Mouse (Mus musculus): ENCODE results near the gene Dlx3. TPM values are rescaled to one million over a fixed set of nuclear protein-coding genes. Genes with fewer than 3 reads are reported as not detected.

Dlx3 gene
- polyA plus RNA-seq, 1 experiment: 0.10 TPM

- 5% methylated on average over 8 of the region's 8 CpGs for WGBS
- DNase-seq (ENCODE audit: low read depth, low spot score): no peak
These were observed 1.4 kb upstream of the Dlx3 start for GRCm38 (mm10) chr11:95118505-95118904.

- no peak for DNase-seq (ENCODE audit: low read depth, low spot score)
- 5% methylated on average over 21 of the region's 21 CpGs for whole genome bisulfite sequencing
These were observed 708 bp downstream of the Dlx3 start for GRCm38 (mm10) chr11:95120633-95121020.

GRCm38 (mm10) chr11:95121161-95122099 is 1.5 kb downstream of the Dlx3 start:
- 4% methylated on average over 63 of the region's 63 CpGs for WGBS
- DNase-seq (ENCODE audit: low read depth, low spot score): no peak

- no peak for DNase-seq (ENCODE audit: low read depth, low spot score)
- 65% methylated on average over 6 of the region's 6 CpGs for WGBS
These were observed 2.2 kb downstream of the Dlx3 start for GRCm38 (mm10) chr11:95122100-95122489.

GRCm38 (mm10) chr11:95125366-95125948 is 5.5 kb downstream of the Dlx3 start:
- DNase-seq (ENCODE audit: low read depth, low spot score): no peak
- whole genome bisulfite sequencing: 50% methylated on average over 7 of the region's 7 CpGs

GRCm38 (mm10) chr11:95126272-95127245 is 6.6 kb downstream of the Dlx3 start:
- DNase-seq (ENCODE audit: low read depth, low spot score): no peak
- WGBS: under 1% methylated on average over 20 of the region's 20 CpGs

- WGBS: 64% methylated on average over 11 of the region's 11 CpGs
- no peak for DNase-seq (ENCODE audit: low read depth, low spot score)
These were observed 8.4 kb downstream of the Dlx3 start for GRCm38 (mm10) chr11:95128359-95128758.

- no peak for DNase-seq (ENCODE audit: low read depth, low spot score)
- WGBS: 44% methylated on average over 17 of the region's 17 CpGs
These were observed 10.8 kb downstream of the Dlx3 start for GRCm38 (mm10) chr11:95130668-95131252.

GRCm38 (mm10) chr11:95133321-95133720 is 13.4 kb downstream of the Dlx3 start:
- 32% methylated on average over 6 of the region's 6 CpGs for WGBS
- no peak for DNase-seq (ENCODE audit: low read depth, low spot score)

GRCm38 (mm10) chr11:95137281-95137680 is 17.4 kb downstream of the Dlx3 start:
- DNase-seq (ENCODE audit: low read depth, low spot score): no peak
- WGBS: 34% methylated on average over 6 of the region's 6 CpGs

- no peak for DNase-seq (ENCODE audit: low read depth, low spot score)
- 60% methylated on average over 5 of the region's 5 CpGs for WGBS
These were observed 20.0 kb downstream of the Dlx3 start for GRCm38 (mm10) chr11:95139871-95140270.

- no peak for DNase-seq (ENCODE audit: low read depth, low spot score)
- WGBS: 26% methylated on average over 10 of the region's 10 CpGs
These were observed 22.3 kb downstream of the Dlx3 start for GRCm38 (mm10) chr11:95142258-95142657.

- 3% methylated on average over 39 of the region's 39 CpGs for WGBS
- DNase-seq (ENCODE audit: low read depth, low spot score): no peak
These were observed 23.2 kb downstream of the Dlx3 start for GRCm38 (mm10) chr11:95142980-95143575.

GRCm38 (mm10) chr11:95143663-95144062 is 23.7 kb downstream of the Dlx3 start:
- 15% methylated on average over 4 of the region's 4 CpGs for WGBS
- DNase-seq (ENCODE audit: low read depth, low spot score): no peak

GRCm38 (mm10) chr11:95144091-95144945 is 24.4 kb downstream of the Dlx3 start:
- WGBS: 19% methylated on average over 9 of the region's 9 CpGs
- no peak for DNase-seq (ENCODE audit: low read depth, low spot score)

- 2% methylated on average over 34 of the region's 34 CpGs for WGBS
- no peak for DNase-seq (ENCODE audit: low read depth, low spot score)
These were observed 25.1 kb downstream of the Dlx3 start for GRCm38 (mm10) chr11:95144946-95145483.

- DNase-seq (ENCODE audit: low read depth, low spot score): no peak
- under 1% methylated on average over 48 of the region's 48 CpGs for WGBS
These were observed 26.0 kb downstream of the Dlx3 start, which contains the start of gene Dlx4 for GRCm38 (mm10) chr11:95145851-95146403. Dlx4 (minus strand) TSS chr11:95146263.

- 5% methylated on average over 9 of the region's 9 CpGs for WGBS
These were observed 28.8 kb downstream of the Dlx3 start for GRCm38 (mm10) chr11:95148754-95149153.

More at GRCm38 (mm10) chr11:95148754-95149153, 28.8 kb downstream of the Dlx3 start:
- no peak for DNase-seq (ENCODE audit: low read depth, low spot score)

Measured in large intestine, adult 2 months (tissue).